Mouse (Mus musculus): Measurements from ENCODE around the gene Shf.

DNA sequence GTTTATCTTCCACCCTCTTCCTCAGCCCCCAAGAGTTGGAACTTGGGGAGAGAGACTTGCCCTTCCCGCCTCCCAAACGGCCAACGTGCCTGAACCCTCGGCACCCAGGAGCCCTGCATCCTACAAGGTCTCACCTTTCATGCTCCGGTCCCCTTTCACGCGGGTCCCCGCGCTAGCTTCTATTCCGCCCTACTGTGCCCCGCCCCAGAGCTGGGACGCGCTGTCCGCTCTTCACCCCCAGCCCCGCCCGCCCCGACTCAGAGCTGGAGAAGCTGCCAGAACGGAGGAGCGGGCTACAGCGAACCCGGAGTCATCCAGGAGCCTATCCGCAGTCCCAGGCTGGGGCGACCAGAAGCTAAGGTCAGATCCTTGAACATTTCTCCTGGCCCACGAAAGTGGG is 55.4 kb downstream of the Shf start, which contains the start of gene Duoxa1:
- TF ChIP-seq CTCF (IDR thresholded peaks at IDR 0.05; ENCODE audit: low read depth, low read length): no peak
- TF ChIP-seq GATA1 (IDR thresholded peaks at IDR 0.05; ENCODE audit: borderline replicate concordance, low read length): no peak
- no peak for TF ChIP-seq GATA2 (IDR thresholded peaks at IDR 0.05; ENCODE audit: borderline replicate concordance, low read depth, low read length)
- TF ChIP-seq POLR2AphosphoS5 (IDR thresholded peaks at IDR 0.05; ENCODE audit: insufficient replicate concordance, low read depth, low read length): no peak
- TF ChIP-seq TAL1 (conservative IDR thresholded peaks at IDR 0.05; ENCODE audit: low read depth, low read length): no peak
